Mouse (Mus musculus) CH12.LX (cell line): ENCODE measurements at regions not wholly inside any gene's neighbourhood (a gene's known extent, or its start where the extent isn't known, plus 50 kb on each side); places are given as distances from the start of the nearest gene placed in this dataset.

Experiments
- DNase-seq: peaks from one replicate; pipeline ENCODE4 v3.0.0-alpha.2; 2013; ENCODE audit errors: extremely low read depth
- H3K27ac ChIP-seq: 2 replicates; pipeline ENCODE4 v1.5.1; 2012; ENCODE audit warnings: low read depth, mild to moderate bottlenecking, control low read depth, moderate library complexity; ENCODE audit not compliant: insufficient read depth
- H3K27me3 ChIP-seq: replicated peaks from 2 replicates; pipeline ENCODE3; 2012; ENCODE audit warnings: inconsistent platforms
- H3K36me3 ChIP-seq, 2 experiments: replicated peaks in 1 of 2; 2 replicates each; pipeline versions ENCODE3 to v1.6.1; 2012; ENCODE audit warnings: inconsistent platforms in 1 of 2, low read length in 1 of 2, mild to moderate bottlenecking in 1 of 2, mixed read lengths in 1 of 2, moderate library complexity in 1 of 2; ENCODE audit not compliant: control insufficient read depth in 1 of 2, insufficient read depth in 1 of 2
- H3K4me1 ChIP-seq, 2 experiments: 2 replicates each; pipeline ENCODE4 v1.6.1; 2012; ENCODE audit warnings: inconsistent platforms in 1 of 2, moderate library complexity in 1 of 2; ENCODE audit not compliant: insufficient read depth in 2 of 2, control insufficient read depth in 1 of 2
- H3K4me2 ChIP-seq: 2 replicates; pipeline ENCODE4 v1.6.1; 2012; ENCODE audit warnings: low read depth, mild to moderate bottlenecking, control low read depth; ENCODE audit not compliant: poor library complexity, insufficient read depth, severe bottlenecking
- H3K4me3 ChIP-seq, 3 experiments: fragments of 150-350 bp in 1 of 3; sonication (generic) in 1 of 3; replicated peaks in 1 of 3; 2 replicates each; pipeline versions ENCODE3 to v1.5.1; 2011 to 2012; ENCODE audit warnings: low read depth in 2 of 3, low read length in 2 of 3, mild to moderate bottlenecking in 2 of 3, moderate library complexity in 2 of 3, control low read depth in 1 of 3, improper control_type of control experiment in 1 of 3, inconsistent platforms in 1 of 3, mixed read lengths in 1 of 3; ENCODE audit not compliant: poor library complexity in 1 of 3
- H3K79me2 ChIP-seq: replicated peaks from 2 replicates; pipeline ENCODE4 v1.6.1; 2012; ENCODE audit warnings: mild to moderate bottlenecking, moderate library complexity; ENCODE audit not compliant: control insufficient read depth, poor library complexity, insufficient read depth, severe bottlenecking; ENCODE audit errors: extremely low read depth
- H3K9ac ChIP-seq: 2 replicates; pipeline ENCODE4 v1.6.1; 2012; ENCODE audit warnings: low read depth, mild to moderate bottlenecking, control low read depth, moderate library complexity; ENCODE audit not compliant: insufficient read depth
- H3K9me3 ChIP-seq: replicated peaks from 2 replicates; pipeline ENCODE3; 2012; ENCODE audit warnings: low read length, inconsistent platforms, mixed read lengths
- BHLHE40 ChIP-seq: IDR thresholded peaks from 2 replicates; pipeline ENCODE4 v1.6.1; 2011; ENCODE audit warnings: mild to moderate bottlenecking, low read depth, low read length, improper control_type of control experiment
- CHD1 ChIP-seq: IDR thresholded peaks from 2 replicates; pipeline ENCODE4 v1.6.1; 2012; ENCODE audit warnings: low read depth, low read length, improper control_type of control experiment, inconsistent platforms
- CTCF ChIP-seq, 2 experiments: IDR thresholded peaks in 1 of 2; conservative IDR thresholded peaks in 1 of 2; 2 replicates each; pipeline ENCODE4 v1.5.1; 2011 to 2012; ENCODE audit warnings: low read depth in 2 of 2, low read length in 2 of 2, improper control_type of control experiment in 1 of 2, inconsistent platforms in 1 of 2, mild to moderate bottlenecking in 1 of 2, moderate library complexity in 1 of 2
- ELF1 ChIP-seq: IDR thresholded peaks from 2 replicates; pipeline ENCODE4 v1.6.1; 2014; ENCODE audit warnings: low read depth, mild to moderate bottlenecking, inconsistent platforms, low read length, improper control_type of control experiment
- EP300 ChIP-seq: IDR thresholded peaks from 2 replicates; pipeline ENCODE4 v1.6.1; 2011; ENCODE audit warnings: low read length, improper control_type of control experiment
- GABPA ChIP-seq: IDR thresholded peaks from 2 replicates; pipeline ENCODE4 v1.6.1; 2012; ENCODE audit warnings: low read depth, low read length, improper control_type of control experiment, inconsistent platforms; ENCODE audit not compliant: insufficient replicate concordance
- HCFC1 ChIP-seq: IDR thresholded peaks from 2 replicates; pipeline ENCODE4 v1.6.1; 2012; ENCODE audit warnings: low read depth, mild to moderate bottlenecking, inconsistent platforms, low read length, improper control_type of control experiment
- IRF4 ChIP-seq: IDR thresholded peaks from 2 replicates; pipeline ENCODE4 v1.6.1; 2014; ENCODE audit warnings: low read depth, mild to moderate bottlenecking, inconsistent platforms, low read length, improper control_type of control experiment
- JUND ChIP-seq: conservative IDR thresholded peaks from 2 replicates; pipeline ENCODE4 v1.6.1; 2011; ENCODE audit warnings: low read depth, low read length, improper control_type of control experiment
- KAT2A ChIP-seq: IDR thresholded peaks from 2 replicates; pipeline ENCODE4 v1.6.1; 2012; ENCODE audit warnings: low read length, improper control_type of control experiment, inconsistent platforms; ENCODE audit not compliant: insufficient replicate concordance
- MAX ChIP-seq: IDR thresholded peaks from 2 replicates; pipeline ENCODE4 v1.6.1; 2011; ENCODE audit warnings: low read length, improper control_type of control experiment
- MAZ ChIP-seq: IDR thresholded peaks from 2 replicates; pipeline ENCODE4 v1.6.1; 2012; ENCODE audit warnings: low read depth, mild to moderate bottlenecking, inconsistent platforms, low read length, improper control_type of control experiment, moderate library complexity
- MEF2A ChIP-seq: IDR thresholded peaks from 2 replicates; pipeline ENCODE4 v1.6.1; 2014; ENCODE audit warnings: low read depth, mild to moderate bottlenecking, inconsistent platforms, low read length, improper control_type of control experiment, borderline replicate concordance
- MYC ChIP-seq: IDR thresholded peaks from 2 replicates; pipeline ENCODE4 v1.6.1; 2011; ENCODE audit warnings: low read depth, mild to moderate bottlenecking, improper control_type of control experiment, low read length
- POLR2A ChIP-seq: IDR thresholded peaks from 2 replicates; pipeline ENCODE4 v1.6.1; 2011; ENCODE audit warnings: low read depth, mild to moderate bottlenecking, improper control_type of control experiment, low read length
- POLR2AphosphoS2 ChIP-seq: IDR thresholded peaks from 2 replicates; pipeline ENCODE4 v1.6.1; 2011; ENCODE audit warnings: low read depth, low read length, improper control_type of control experiment
- RAD21 ChIP-seq: IDR thresholded peaks from 2 replicates; pipeline ENCODE4 v1.6.1; 2011; ENCODE audit warnings: low read depth, mild to moderate bottlenecking, low read length, improper control_type of control experiment, moderate library complexity
- RCOR1 ChIP-seq: conservative IDR thresholded peaks from 2 replicates; pipeline ENCODE4 v1.6.1; 2012; ENCODE audit warnings: low read depth, mild to moderate bottlenecking, inconsistent platforms, low read length, improper control_type of control experiment
- TCF12 ChIP-seq: IDR thresholded peaks from 2 replicates; pipeline ENCODE4 v1.6.1; 2014; ENCODE audit warnings: low read depth, mild to moderate bottlenecking, inconsistent platforms, low read length, improper control_type of control experiment
- UBTF ChIP-seq: IDR thresholded peaks from 2 replicates; pipeline ENCODE4 v1.6.1; 2012; ENCODE audit warnings: low read depth, mild to moderate bottlenecking, inconsistent platforms, low read length, improper control_type of control experiment, moderate library complexity
- USF1 ChIP-seq: IDR thresholded peaks from 2 replicates; pipeline ENCODE4 v1.6.1; 2014; ENCODE audit warnings: low read depth, mild to moderate bottlenecking, inconsistent platforms, low read length, improper control_type of control experiment
- ZC3H11A ChIP-seq: IDR thresholded peaks from 2 replicates; pipeline ENCODE4 v1.6.1; 2012; ENCODE audit warnings: low read depth, mild to moderate bottlenecking, inconsistent platforms, low read length, improper control_type of control experiment
- ZKSCAN1 ChIP-seq: IDR thresholded peaks from 2 replicates; pipeline ENCODE4 v1.6.1; 2012; ENCODE audit warnings: low read depth, inconsistent platforms, low read length, improper control_type of control experiment, borderline replicate concordance
- ZNF384 ChIP-seq: IDR thresholded peaks from 2 replicates; pipeline ENCODE4 v1.6.1; 2012; ENCODE audit warnings: low read depth, low read length, improper control_type of control experiment, inconsistent platforms
- dilution Hi-C: fragments of 300-500 bp; cut with MboI; formaldehyde crosslinking; loops from 2 replicates; pipeline ENCODE4 v1.14.3; 2020; ENCODE audit warnings: low sequenced_read_pairs; ENCODE audit not compliant: extremely low pct_unique_long_range_greater_than_20kb, extremely low pct_ligation_motif_present
- in situ Hi-C: fragments of 300-500 bp; cut with MboI; formaldehyde crosslinking; loops from 3 replicates; pipeline ENCODE4 v1.14.3; 2019; ENCODE audit warnings: low sequenced_read_pairs, low pct_ligation_motif_present, low pct_unique_long_range_greater_than_20kb, mixed read lengths

DNA sequence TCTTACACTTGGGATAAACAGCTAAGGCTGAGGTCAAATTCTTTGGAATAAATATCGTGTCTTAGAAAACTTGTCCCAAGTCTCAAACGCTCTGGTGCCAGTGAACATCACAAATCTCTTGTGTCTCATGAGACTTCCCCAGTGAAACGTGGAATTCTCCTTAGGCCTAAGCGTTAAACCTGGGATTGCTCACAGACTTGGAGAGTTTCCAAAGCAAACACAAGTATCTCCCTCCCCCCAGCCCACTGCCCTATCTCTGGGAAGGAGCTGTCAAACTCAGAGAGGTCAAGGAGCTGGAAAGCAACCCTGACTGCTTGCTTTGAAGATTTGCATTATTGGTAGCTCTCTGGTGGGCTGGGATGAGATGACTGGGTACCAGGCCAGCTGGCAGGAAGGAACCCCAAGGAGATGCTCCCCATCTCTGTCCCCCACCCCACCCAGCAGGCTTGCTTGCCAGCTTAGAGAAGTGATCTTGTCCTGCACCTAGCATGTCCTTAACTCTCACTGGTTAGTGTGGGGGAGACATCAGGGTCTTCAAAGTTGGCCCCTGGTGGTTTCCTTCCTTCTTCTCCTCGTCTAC lies 219.1 kb downstream of the Fam43a start:
- Histone ChIP-seq H3K4me3 (no peak overlapping the region), H3K79me2 (no peaks in the 10 kb centered on the region), H3K9me3 (no peaks in the 10 kb centered on the region), H3K36me3 (no peaks in the 10 kb centered on the region), H3K27me3 (no peaks in the 10 kb centered on the region), H3K9ac (peak overlapping the region; percentile 56; the same call in 1 of the 2 replicates), H3K4me2 (no peak overlapping the region), H3K27ac (no peak overlapping the region; the same call in 1 of the 2 replicates), H3K4me1 (peaks cover 20 to 51% of the 10 kb centered on the region in 2 experiments)
- TF ChIP-seq POLR2AphosphoS2 (no peak), USF1 (no peak), EP300 (0 out of 2 replicates have a peak, but pooled peaks have one; percentile 10), IRF4 (0 out of 2 replicates have a peak, but pooled peaks have one; percentile 26), BHLHE40 (no peak), RAD21 (no peak), POLR2A (no peak; the same call in 1 of the 2 replicates)
- no peak for DNase-seq
- in situ Hi-C loops: no loop called here
- dilution Hi-C loops: no loop called here

DNA sequence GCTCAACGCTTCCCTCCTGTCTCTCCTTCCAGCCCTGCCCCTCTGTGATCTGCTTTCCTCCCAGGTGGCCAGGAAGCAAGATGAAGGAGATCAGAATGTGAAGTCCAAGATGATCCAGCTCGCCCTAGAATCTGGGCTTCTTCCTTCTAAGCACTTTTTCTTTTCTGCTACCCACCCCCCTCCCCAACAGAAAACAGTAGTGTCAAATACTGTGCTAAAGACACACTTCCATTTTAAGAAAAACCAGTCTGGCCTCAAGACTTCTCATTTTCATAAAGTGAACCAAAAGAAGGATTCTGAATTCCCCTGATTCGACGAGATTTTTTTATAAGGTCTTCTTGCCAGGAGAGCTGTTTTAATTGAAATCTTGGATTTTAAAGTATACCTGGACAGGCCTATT lies 219.8 kb downstream of the Fam43a start:
- Histone ChIP-seq H3K9ac (peak overlapping the region; percentile 56), H3K4me3 (no peak overlapping the region), H3K36me3 (no peaks in the 10 kb centered on the region), H3K4me2 (peak overlapping the region; percentile 67), H3K27me3 (no peaks in the 10 kb centered on the region), H3K4me1 (peaks cover 24 to 58% of the 10 kb centered on the region in 2 experiments), H3K79me2 (no peaks in the 10 kb centered on the region), H3K9me3 (no peaks in the 10 kb centered on the region), H3K27ac (peak overlapping the region; percentile 91)
- dilution Hi-C loops: no loop called here
- TF ChIP-seq UBTF (no peak), TCF12 (peak; percentile 68), MEF2A (peak; percentile 78; the same call in 1 of the 2 replicates), CHD1 (peak; percentile 1; the same call in 1 of the 2 replicates), ZNF384 (peak; percentile 80), POLR2AphosphoS2 (no peak), POLR2A (peak; percentile 19; the same call in 1 of the 2 replicates), IRF4 (peak; percentile 62; the same call in 1 of the 2 replicates)
- in situ Hi-C loops: no loop called here
- peak; percentile 69 for DNase-seq

DNA sequence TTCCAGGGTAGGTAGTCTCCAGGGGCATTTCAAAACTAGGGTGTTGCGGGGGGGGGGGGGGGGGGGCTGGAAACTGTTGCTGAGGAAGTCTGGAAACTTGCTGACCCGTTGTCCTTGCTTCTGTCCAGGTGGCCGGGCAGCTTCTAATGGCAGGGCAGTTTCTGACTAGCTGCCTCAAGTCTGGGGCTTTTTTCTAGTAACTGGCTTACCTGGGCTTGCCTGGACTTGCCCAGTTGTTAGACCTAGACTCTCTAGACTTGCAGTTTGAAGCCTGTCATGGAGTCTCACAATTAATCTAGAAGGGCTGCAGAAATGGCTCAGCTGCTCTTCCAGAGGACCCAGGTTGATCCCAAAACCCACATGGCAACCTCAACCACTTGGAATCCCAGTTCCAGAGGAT lies 220.7 kb downstream of the Fam43a start:
- no peaks in the 10 kb centered on the region for H3K27me3 ChIP-seq
- no peak overlapping the region for H3K4me3 ChIP-seq
- peak overlapping the region; percentile 51 for H3K9ac ChIP-seq
- peaks cover 25 to 63% of the 10 kb centered on the region in 2 experiments for H3K4me1 ChIP-seq
- dilution Hi-C loops: no loop called here
- no peaks in the 10 kb centered on the region for H3K79me2 ChIP-seq
- no peaks in the 10 kb centered on the region for H3K9me3 ChIP-seq
- no peaks in the 10 kb centered on the region for H3K36me3 ChIP-seq
- peak; percentile 83 for DNase-seq
- in situ Hi-C loops: loop anchor here (10.0 kb wide), 1 partner anchor 115 kb away; no protein-coding TSS in a partner anchor
- peak overlapping the region; percentile 77 for H3K27ac ChIP-seq
- H3K4me2 ChIP-seq: peak overlapping the region; percentile 78
- TF ChIP-seq EP300 (peak; percentile 93), JUND (no peak; the same call in 1 of the 2 replicates), MAZ (peak; percentile 75), UBTF (no peak), KAT2A (no peak), MYC (peak; percentile 69; the same call in 1 of the 2 replicates), HCFC1 (peak; percentile 29; the same call in 1 of the 2 replicates), CTCF (conservative IDR thresholded peaks at IDR 0.05 in 1 of 2, IDR thresholded peaks at IDR 0.05 in 1 of 2; ENCODE audit: low read depth in 2 of 2, low read length in 2 of 2) (no peak), CHD1 (peak; percentile 100), TCF12 (peak; percentile 96), RCOR1 (0 out of 2 replicates have a peak, but pooled peaks have one; percentile 20), GABPA (no peak), ZC3H11A (no peak), ELF1 (no peak), MAX (no peak), ZKSCAN1 (no peak)
